Mouse (Mus musculus): ENCODE measurements around the gene Dock7.

DNA sequence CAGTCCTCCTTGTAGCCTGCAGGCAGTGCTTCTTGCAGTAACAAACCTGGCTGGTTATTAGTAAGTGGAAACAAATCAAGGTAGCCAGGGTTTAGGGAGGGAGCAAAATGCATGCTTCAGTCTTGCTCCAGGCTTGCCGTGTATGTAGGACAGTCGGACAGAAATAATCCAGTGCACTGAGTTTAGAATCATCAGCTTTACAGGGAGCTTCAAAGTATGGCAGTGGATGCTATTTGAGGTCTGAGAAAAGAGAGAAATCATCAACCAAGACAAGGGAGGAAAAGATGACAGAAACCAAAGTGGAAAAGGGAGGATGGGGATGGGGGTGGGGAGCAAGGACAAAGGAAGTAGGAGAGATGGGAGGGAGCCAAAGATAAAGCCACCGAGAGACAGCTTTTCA, 13.8 kb upstream of the Dock7 start:
- TF ChIP-seq POLR2A (IDR thresholded peaks at IDR 0.05; ENCODE audit: extremely low read depth, insufficient read depth, low read length) (no peak), CTCF (IDR thresholded peaks at IDR 0.05; ENCODE audit: low read depth, low read length) (no peak)
